Mouse (Mus musculus): ENCODE data around the gene Esp18. TPM values are rescaled to one million over a fixed set of nuclear protein-coding genes. Genes with fewer than 3 reads are reported as not detected.

Gene Esp18
- not detected in 2 replicates for polyA plus RNA-seq (2015; fragmentation: Nextera tagmentation; extraction: Ambion mirVana)

DNA sequence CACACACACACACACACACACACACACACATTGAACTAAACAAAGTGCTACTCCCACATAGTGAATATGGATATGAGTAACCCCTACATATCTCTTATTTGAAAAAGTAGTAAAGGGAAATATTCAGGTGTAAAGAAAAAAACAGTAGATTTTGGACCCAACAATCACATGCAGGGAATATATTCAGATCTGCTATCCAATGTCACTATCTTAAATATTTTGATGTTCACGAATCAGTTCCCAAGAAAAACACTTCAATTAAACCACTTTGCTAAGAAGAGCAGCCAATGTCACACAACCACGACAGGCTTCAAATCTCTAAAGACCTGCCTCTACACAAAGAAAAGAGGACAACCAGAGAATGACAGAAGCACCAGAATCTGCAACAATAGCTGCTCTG, at the start of gene Esp18:
Gene Esp18, plus strand, starts transcription at position 301 of the 400 bp plus-strand sequence.
- H3K4me1 ChIP-seq = no peaks in the 10 kb centered on the region
- WGBS = 57% methylated on average over 2 of the region's 2 CpGs
- H3K9ac ChIP-seq = no peak within 1 kb of the TSS
- no peak within 1 kb of the TSS for H3K4me2 ChIP-seq
- H3K4me3 ChIP-seq = no peak within 1 kb of the TSS
- H3K9me3 ChIP-seq = no peaks in the 10 kb centered on the region
- H3K27ac ChIP-seq = no peak within 1 kb of the TSS
- no peak for ATAC-seq (ENCODE audit: borderline replicate concordance, extremely low read depth, low FRiP score, low TSS enrichment)
- H3K27me3 ChIP-seq = no peaks in the 10 kb centered on the region
- H3K36me3 ChIP-seq = no peaks in the 10 kb centered on the region

DNA sequence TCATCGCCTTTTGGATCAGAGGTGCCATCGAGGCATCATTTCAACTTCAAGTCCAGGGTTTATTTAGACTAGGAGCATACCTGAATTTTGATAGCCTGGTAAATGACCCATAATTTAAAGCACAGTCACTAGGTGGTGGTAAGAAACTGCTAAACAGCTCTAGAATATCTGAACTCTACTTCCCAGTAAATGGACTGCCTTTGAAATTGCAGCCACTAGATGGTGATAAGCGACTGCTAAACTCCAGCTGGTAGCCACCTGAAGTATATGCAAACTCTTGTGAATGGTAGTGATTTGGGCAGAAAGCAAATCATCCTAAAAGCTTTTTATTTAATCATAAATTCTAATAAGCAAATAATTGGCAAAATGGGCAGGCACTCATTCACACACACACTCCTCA, 42.8 kb upstream of the Esp18 start:
- Histone ChIP-seq H3K9me3 (no peaks in the 10 kb centered on the region; the same call in 1 of the 2 replicates), H3K4me1 (no peaks in the 10 kb centered on the region), H3K36me3 (no peaks in the 10 kb centered on the region), H3K4me2 (no peak overlapping the region), H3K9ac (no peak overlapping the region), H3K27ac (no peak overlapping the region), H3K4me3 (no peak overlapping the region), H3K27me3 (no peaks in the 10 kb centered on the region)
- ATAC-seq (ENCODE audit: borderline replicate concordance, extremely low read depth, low FRiP score, low TSS enrichment) = no peak
- whole genome bisulfite sequencing = 66% methylated on average over 3 of the region's 3 CpGs

Small RNA genes lying within 50 kb of the gene (microRNA-seq; reads per million reads assigned to microRNA genes)
- gene Gm26429 = not detected

Other genes with a start within 250 kb of the Esp18 start
- not detected in 2 replicates for gene Esp16, start 129.8 kb downstream of the Esp18 start, polyA plus RNA-seq (2015; fragmentation: Nextera tagmentation; extraction: Ambion mirVana)
- not detected in 2 replicates for gene Esp15, start 234.6 kb downstream of the Esp18 start, polyA plus RNA-seq (2015; fragmentation: Nextera tagmentation; extraction: Ambion mirVana)